Mouse (Mus musculus): ENCODE measurements at regions not wholly inside any gene's neighbourhood (a gene's known extent, or its start where the extent isn't known, plus 50 kb on each side); places are given as distances from the start of the nearest gene placed in this dataset.

GRCm38 (mm10) chr13:43724161-43724560 is 60.4 kb upstream of the Cd83 start:
- in situ Hi-C loops (cut with MboI; ENCODE audit: low pct_unique_long_range_greater_than_20kb in 1 of 2, low sequenced_read_pairs in 2 of 2, unreplicated experiment in 1 of 2), result no loop called here

DNA sequence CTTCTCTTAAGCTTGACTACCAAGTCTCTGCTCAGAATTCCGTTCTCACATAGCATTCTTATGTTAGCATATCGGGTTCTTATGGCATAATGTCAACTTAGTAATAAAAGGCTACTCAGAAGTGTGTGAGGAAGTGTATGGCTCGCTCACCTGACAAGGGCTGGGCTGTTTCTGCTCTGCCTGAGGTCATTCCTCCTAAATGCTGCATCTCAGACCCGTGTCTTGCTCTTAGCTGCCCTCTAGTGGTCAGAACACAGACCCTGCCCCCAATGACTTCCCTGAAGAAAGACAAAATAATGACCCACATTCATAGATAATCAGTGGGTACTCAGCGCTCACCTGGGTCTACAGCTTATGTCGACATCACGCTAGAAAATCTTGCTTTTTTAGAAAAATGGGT is 58.9 kb upstream of the Cd83 start:
- in situ Hi-C loops (cut with MboI; ENCODE audit: low pct_unique_long_range_greater_than_20kb in 1 of 2, low sequenced_read_pairs in 2 of 2, unreplicated experiment in 1 of 2), result loop anchor here in 1 of 2 experiments (5.0 to 25.0 kb wide), 2 partner anchors 128 to 363 kb away; partner anchors contain the start of gene Sirt5

DNA sequence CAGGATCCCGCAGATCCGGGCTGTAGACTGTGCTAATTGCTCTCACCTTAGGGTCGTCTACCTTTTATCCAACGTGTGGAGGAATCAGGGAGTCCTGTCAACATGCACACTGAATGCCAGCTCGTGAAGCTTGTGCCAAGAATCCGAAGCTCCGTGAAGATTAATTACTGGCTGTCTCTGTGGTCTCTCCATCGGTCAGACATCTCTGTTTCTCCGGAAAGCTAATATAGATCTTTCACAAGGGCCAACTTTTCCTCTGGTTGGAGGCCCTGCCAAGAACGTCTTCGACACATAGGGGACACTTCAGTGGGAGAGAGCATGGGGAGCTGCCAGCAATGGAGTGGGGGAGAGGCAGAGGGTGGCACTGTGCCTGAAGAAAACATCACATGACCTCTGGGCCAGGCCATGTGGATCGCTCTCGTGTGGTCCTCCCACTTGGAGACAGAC is 57.7 kb upstream of the Cd83 start:
- in situ Hi-C loops (cut with MboI; ENCODE audit: low pct_unique_long_range_greater_than_20kb in 1 of 2, low sequenced_read_pairs in 2 of 2, unreplicated experiment in 1 of 2), result loop anchor here in 1 of 2 experiments (5.0 to 25.0 kb wide), 2 partner anchors 130 to 365 kb away; partner anchors contain the start of gene Sirt5

DNA sequence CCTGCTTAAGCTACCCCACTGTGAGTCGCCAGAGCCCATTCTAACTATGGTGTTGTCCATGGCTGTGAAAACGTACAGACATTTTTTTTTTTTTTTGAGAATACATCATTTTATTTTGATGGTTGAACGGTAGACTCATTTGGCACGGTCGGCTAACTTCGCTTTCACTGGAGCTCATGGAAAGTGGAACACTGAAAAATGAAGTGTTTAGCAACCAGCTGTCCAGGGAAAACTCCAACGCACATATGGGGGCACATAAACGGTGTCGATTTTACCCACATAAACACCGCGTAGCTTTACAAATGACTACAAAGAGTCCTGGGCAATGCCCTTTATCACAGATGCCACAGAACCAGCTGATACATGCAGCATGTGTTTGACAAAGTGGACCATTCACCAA is 55.0 kb upstream of the Cd83 start:
- in situ Hi-C loops (cut with MboI; ENCODE audit: low pct_unique_long_range_greater_than_20kb in 1 of 2, low sequenced_read_pairs in 2 of 2, unreplicated experiment in 1 of 2), result loop anchor here (5.0 to 25.0 kb wide), 4 partner anchors 132 to 555 kb away; partner anchors contain the start of genes Sirt5 (in 1 of the 2) and Tbc1d7 (in 1 of the 2)

GRCm38 (mm10) chr13:43733061-43733460 is 51.5 kb upstream of the Cd83 start:
- in situ Hi-C loops (cut with MboI; ENCODE audit: low pct_unique_long_range_greater_than_20kb in 1 of 2, low sequenced_read_pairs in 2 of 2, unreplicated experiment in 1 of 2), result loop anchor here (10.0 to 25.0 kb wide), 3 partner anchors 148 to 558 kb away; partner anchors contain the start of genes Sirt5 (in 1 of the 2) and Tbc1d7 (in 1 of the 2)

GRCm38 (mm10) chr13:43734641-43735040 is 49.9 kb upstream of the Cd83 start:
- in situ Hi-C loops (cut with MboI; ENCODE audit: low pct_unique_long_range_greater_than_20kb in 1 of 2, low sequenced_read_pairs in 2 of 2, unreplicated experiment in 1 of 2), result loop anchor here (10.0 to 25.0 kb wide), 3 partner anchors 150 to 560 kb away; partner anchors contain the start of genes Sirt5 (in 1 of the 2) and Tbc1d7 (in 1 of the 2)
